Mouse (Mus musculus) MEL (cell line): Measurements from ENCODE around the gene Zfp385b. TPM values are rescaled to one million over a fixed set of nuclear protein-coding genes. Genes with fewer than 3 reads are reported as not detected.

Experiments used
- DNase-seq: peaks from one replicate; pipeline ENCODE4 v3.0.0; 2011; ENCODE audit warnings: low read depth, low spot score
- H3K27ac ChIP-seq: 2 replicates; pipeline ENCODE4 v1.5.1; 2012; ENCODE audit warnings: low read depth, mild to moderate bottlenecking, control low read depth, low read length, moderate library complexity; ENCODE audit not compliant: control insufficient read depth
- H3K27me3 ChIP-seq, 2 experiments: fragments of 150-350 bp in 1 of 2; sonication (generic) in 1 of 2; 2 replicates each; pipeline ENCODE4 v1.6.1; 2012; ENCODE audit warnings: low read length in 2 of 2, mild to moderate bottlenecking in 2 of 2, improper control_type of control experiment in 1 of 2, moderate library complexity in 1 of 2; ENCODE audit not compliant: insufficient read depth in 2 of 2, control insufficient read depth in 1 of 2
- H3K36me3 ChIP-seq, 2 experiments: 2 replicates each; pipeline ENCODE4 v1.6.1; 2012 to 2014; ENCODE audit warnings: low read length in 2 of 2, improper control_type of control experiment in 1 of 2, inconsistent platforms in 1 of 2, mild to moderate bottlenecking in 1 of 2; ENCODE audit not compliant: insufficient read depth in 2 of 2, control insufficient read depth in 1 of 2
- H3K4me1 ChIP-seq, 2 experiments: fragments of 150-350 bp in 1 of 2; sonication (generic) in 1 of 2; 2 replicates each; pipeline ENCODE4 v1.6.1; 2012; ENCODE audit warnings: low read length in 2 of 2, improper control_type of control experiment in 1 of 2, mild to moderate bottlenecking in 1 of 2; ENCODE audit not compliant: insufficient read depth in 2 of 2, control insufficient read depth in 1 of 2
- H3K4me3 ChIP-seq, 2 experiments: fragments of 150-350 bp in 1 of 2; sonication (generic) in 1 of 2; 2 replicates each; pipeline ENCODE4 v1.5.1; 2012; ENCODE audit warnings: low read depth in 2 of 2, low read length in 2 of 2, mild to moderate bottlenecking in 2 of 2, moderate library complexity in 2 of 2, control low read depth in 1 of 2, improper control_type of control experiment in 1 of 2; ENCODE audit not compliant: control insufficient read depth in 1 of 2, insufficient read depth in 1 of 2
- H3K79me2 ChIP-seq: 2 replicates; pipeline ENCODE4 v1.6.1; 2012; ENCODE audit warnings: mild to moderate bottlenecking, low read length, moderate library complexity; ENCODE audit not compliant: control insufficient read depth, poor library complexity, insufficient read depth
- H3K9ac ChIP-seq: 2 replicates; pipeline ENCODE4 v1.6.1; 2012; ENCODE audit warnings: low read depth, mild to moderate bottlenecking, control low read depth, low read length, moderate library complexity; ENCODE audit not compliant: control insufficient read depth, poor library complexity, severe bottlenecking
- H3K9me3 ChIP-seq: fragments of 150-350 bp; sonication (generic); replicated peaks from 2 replicates; pipeline ENCODE4 v1.6.1; 2012; ENCODE audit warnings: mild to moderate bottlenecking, low read length, improper control_type of control experiment, moderate library complexity; ENCODE audit not compliant: insufficient read depth
- BHLHE40 ChIP-seq: IDR thresholded peaks from 2 replicates; pipeline ENCODE4 v1.6.1; 2012; ENCODE audit warnings: low read depth, mild to moderate bottlenecking, inconsistent platforms, low read length, improper control_type of control experiment, borderline replicate concordance
- CHD1 ChIP-seq: IDR thresholded peaks from 2 replicates; pipeline ENCODE4 v1.6.1; 2012; ENCODE audit warnings: low read depth, mild to moderate bottlenecking, inconsistent platforms, low read length, improper control_type of control experiment
- CTCF ChIP-seq, 3 experiments: IDR thresholded peaks in 2 of 3; conservative IDR thresholded peaks in 1 of 3; 2 replicates each; pipeline ENCODE4 v1.5.1; 2011 to 2012; ENCODE audit warnings: low read length in 3 of 3, low read depth in 2 of 3, mild to moderate bottlenecking in 2 of 3, improper control_type of control experiment in 1 of 3, inconsistent platforms in 1 of 3, mixed read lengths in 1 of 3, moderate library complexity in 1 of 3; ENCODE audit not compliant: control insufficient read depth in 1 of 3, insufficient read depth in 1 of 3, poor library complexity in 1 of 3, severe bottlenecking in 1 of 3
- E2F4 ChIP-seq: IDR thresholded peaks from 2 replicates; pipeline ENCODE4 v1.6.1; 2011; ENCODE audit warnings: low read depth, low read length, improper control_type of control experiment, borderline replicate concordance
- EP300 ChIP-seq, 2 experiments: IDR thresholded peaks; 2 replicates each; pipeline ENCODE4 v1.6.1; 2011; ENCODE audit warnings: improper control_type of control experiment in 2 of 2, low read length in 2 of 2, low read depth in 1 of 2, mild to moderate bottlenecking in 1 of 2
- GATA1 ChIP-seq: IDR thresholded peaks from 2 replicates; pipeline ENCODE4 v1.6.1; 2011; ENCODE audit warnings: low read depth, low read length, improper control_type of control experiment
- HCFC1 ChIP-seq: IDR thresholded peaks from 2 replicates; pipeline ENCODE4 v1.6.1; 2012; ENCODE audit warnings: low read depth, mild to moderate bottlenecking, inconsistent platforms, low read length, improper control_type of control experiment, moderate library complexity
- MAFK ChIP-seq: IDR thresholded peaks from 2 replicates; pipeline ENCODE4 v1.6.1; 2011; ENCODE audit warnings: low read depth, mild to moderate bottlenecking, low read length, improper control_type of control experiment, borderline replicate concordance
- MEF2A ChIP-seq: IDR thresholded peaks from 2 replicates; pipeline ENCODE4 v1.6.1; 2014; ENCODE audit warnings: low read depth, mild to moderate bottlenecking, inconsistent platforms, low read length, improper control_type of control experiment; ENCODE audit not compliant: poor library complexity, insufficient replicate concordance, severe bottlenecking; ENCODE audit errors: extremely low read depth
- MYC ChIP-seq: IDR thresholded peaks from 2 replicates; pipeline ENCODE4 v1.6.1; 2011; ENCODE audit warnings: low read depth, mild to moderate bottlenecking, low read length, improper control_type of control experiment, moderate library complexity
- POLR2A ChIP-seq, 2 experiments: IDR thresholded peaks; 2 replicates each; pipeline ENCODE4 v1.6.1; 2011 to 2012; ENCODE audit warnings: low read length in 2 of 2, mild to moderate bottlenecking in 2 of 2, control low read depth in 1 of 2, improper control_type of control experiment in 1 of 2, low read depth in 1 of 2, moderate library complexity in 1 of 2; ENCODE audit not compliant: control insufficient read depth in 1 of 2, insufficient read depth in 1 of 2, poor library complexity in 1 of 2
- POLR2AphosphoS2 ChIP-seq: IDR thresholded peaks from 2 replicates; pipeline ENCODE4 v1.6.1; 2011; ENCODE audit warnings: low read length, improper control_type of control experiment
- SIN3A ChIP-seq: IDR thresholded peaks from 2 replicates; pipeline ENCODE4 v1.6.1; 2012; ENCODE audit warnings: low read length, improper control_type of control experiment, inconsistent platforms
- TBP ChIP-seq: IDR thresholded peaks from 2 replicates; pipeline ENCODE4 v1.8.0; 2011; ENCODE audit warnings: low read depth, low read length, improper control_type of control experiment
- TCF12 ChIP-seq: IDR thresholded peaks from 2 replicates; pipeline ENCODE4 v1.6.1; 2014; ENCODE audit warnings: low read depth, mild to moderate bottlenecking, inconsistent platforms, low read length, improper control_type of control experiment, moderate library complexity
- UBTF ChIP-seq: IDR thresholded peaks from 2 replicates; pipeline ENCODE4 v1.6.1; 2012; ENCODE audit warnings: low read depth, mild to moderate bottlenecking, inconsistent platforms, low read length, improper control_type of control experiment, moderate library complexity, borderline replicate concordance; ENCODE audit not compliant: insufficient read depth
- USF2 ChIP-seq, 2 experiments: IDR thresholded peaks; 2 replicates each; pipeline ENCODE4 v1.6.1; 2011 to 2012; ENCODE audit warnings: improper control_type of control experiment in 2 of 2, low read length in 2 of 2, borderline replicate concordance in 1 of 2, inconsistent platforms in 1 of 2, low read depth in 1 of 2, mild to moderate bottlenecking in 1 of 2; ENCODE audit not compliant: insufficient read depth in 1 of 2
- ZKSCAN1 ChIP-seq: IDR thresholded peaks from 2 replicates; pipeline ENCODE4 v1.6.1; 2012; ENCODE audit warnings: low read depth, mild to moderate bottlenecking, inconsistent platforms, low read length, improper control_type of control experiment, moderate library complexity
- polyA plus RNA-seq, 2 experiments: library from polyadenylated mRNA; stranded (reverse) in 1 of 2; unstranded in 1 of 2; fragments of >175 nt in 1 of 2; fragments of >200 nt in 1 of 2; gene quantifications; 2 replicates each; pipeline versions ENCODE4 v1.2.1 to v1.2.4; 2012; ENCODE audit warnings: low replicate concordance in 2 of 2, low read depth in 1 of 2; ENCODE audit not compliant: insufficient read length in 2 of 2, insufficient read depth in 1 of 2, missing spikeins in 1 of 2
- total RNA-seq: library from RNA; depleted of rRNA; stranded (reverse); fragments of 300-350 nt; gene quantifications from 2 replicates; pipeline ENCODE4 v1.2.3, GENCODE M21; 2012

Zfp385b gene
- total and polyA plus RNA-seq, 3 experiments: not detected

GRCm38 (mm10) chr2:77730196-77730595 lies 89.2 kb downstream of the Zfp385b start:
- H3K79me2 ChIP-seq: no peaks in the 10 kb centered on the region
- DNase-seq: no peak
- H3K36me3 ChIP-seq: no peaks in the 10 kb centered on the region
- TF ChIP-seq HCFC1: no peak
- TF ChIP-seq, all 39 proteins: peak for 0
- Histone ChIP-seq H3K4me1 (no peaks in the 10 kb centered on the region), H3K9ac (no peak overlapping the region), H3K27me3 (no peaks in the 10 kb centered on the region), H3K27ac (no peak overlapping the region), H3K9me3 (no peaks in the 10 kb centered on the region), H3K4me3 (no peak overlapping the region)

GRCm38 (mm10) chr2:77726798-77727197 lies 92.6 kb downstream of the Zfp385b start:
- DNase-seq: no peak
- Histone ChIP-seq H3K9ac (no peak overlapping the region), H3K79me2 (no peaks in the 10 kb centered on the region), H3K4me3 (no peak overlapping the region), H3K4me1 (no peaks in the 10 kb centered on the region), H3K27me3 (no peaks in the 10 kb centered on the region), H3K36me3 (no peaks in the 10 kb centered on the region), H3K9me3 (no peaks in the 10 kb centered on the region), H3K27ac (no peak overlapping the region)
- no peak for TF ChIP-seq POLR2A (IDR thresholded peaks at IDR 0.05; ENCODE audit: control insufficient read depth in 1 of 2, insufficient read depth in 1 of 2, low read depth in 1 of 2, low read length in 2 of 2, poor library complexity in 1 of 2)
- no peak for TF ChIP-seq E2F4
- TF ChIP-seq ZKSCAN1: no peak
- no peak for TF ChIP-seq EP300 (IDR thresholded peaks at IDR 0.05; ENCODE audit: low read depth in 1 of 2, low read length in 2 of 2)
- no peak for TF ChIP-seq MAFK
- no peak for TF ChIP-seq HCFC1
- no peak for TF ChIP-seq POLR2AphosphoS2
- TF ChIP-seq TBP: no peak
- TF ChIP-seq TCF12: no peak
- TF ChIP-seq CTCF (IDR thresholded peaks at IDR 0.05 in 2 of 3, conservative IDR thresholded peaks at IDR 0.05 in 1 of 3; ENCODE audit: control insufficient read depth in 1 of 3, insufficient read depth in 1 of 3, low read depth in 2 of 3, low read length in 3 of 3, poor library complexity in 1 of 3, severe bottlenecking in 1 of 3): no peak
- no peak for TF ChIP-seq BHLHE40
- no peak for TF ChIP-seq CHD1

- H3K4me1 ChIP-seq: no peaks in the 10 kb centered on the region
- no peak overlapping the region for H3K4me3 ChIP-seq
- no peaks in the 10 kb centered on the region for H3K9me3 ChIP-seq
- TF ChIP-seq USF2 (IDR thresholded peaks at IDR 0.05; ENCODE audit: borderline replicate concordance in 1 of 2, insufficient read depth in 1 of 2, low read depth in 1 of 2, low read length in 2 of 2) (no peak), SIN3A (no peak), UBTF (no peak), POLR2AphosphoS2 (no peak), MEF2A (no peak), GATA1 (no peak), MYC (no peak), TBP (no peak)
- no peaks in the 10 kb centered on the region for H3K36me3 ChIP-seq
- no peaks in the 10 kb centered on the region for H3K79me2 ChIP-seq
- H3K27ac ChIP-seq: no peak overlapping the region
- no peak for DNase-seq
- no peaks in the 10 kb centered on the region for H3K27me3 ChIP-seq
- H3K9ac ChIP-seq: no peak overlapping the region
These were observed 98.6 kb downstream of the Zfp385b start for GRCm38 (mm10) chr2:77720806-77721205.
